Mouse (Mus musculus): ENCODE measurements around the gene Eif3i.

Gene Eif3i

GRCm38 (mm10) chr4:129618786-129619691 lies 18.6 kb upstream of the Eif3i start, which contains the start of gene Iqcc:
Iqcc (minus strand) TSS chr4:129619099.
- DNase-seq (ENCODE audit: low read depth, low spot score) = peak; percentile 93

GRCm38 (mm10) chr4:129618031-129618430 lies 17.6 kb upstream of the Eif3i start:
- no peak for DNase-seq (ENCODE audit: low read depth, low spot score)

GRCm38 (mm10) chr4:129617121-129617641 lies 16.7 kb upstream of the Eif3i start:
- DNase-seq (ENCODE audit: low read depth, low spot score) = no peak

GRCm38 (mm10) chr4:129616631-129617030 lies 16.2 kb upstream of the Eif3i start:
- DNase-seq (ENCODE audit: low read depth, low spot score) = no peak

- no peak for DNase-seq (ENCODE audit: low read depth, low spot score)
Measured at GRCm38 (mm10) chr4:129615801-129616290, 15.4 kb upstream of the Eif3i start.

GRCm38 (mm10) chr4:129614093-129614492 lies 13.6 kb upstream of the Eif3i start, which contains the start of gene Dcdc2b:
Dcdc2b (minus strand) TSS chr4:129614257.
- no peak for DNase-seq (ENCODE audit: low read depth, low spot score)

GRCm38 (mm10) chr4:129610472-129610871 lies 10.0 kb upstream of the Eif3i start:
- DNase-seq (ENCODE audit: low read depth, low spot score) = no peak

- DNase-seq (ENCODE audit: low read depth, low spot score) = no peak
Measured at GRCm38 (mm10) chr4:129610026-129610425, 9.6 kb upstream of the Eif3i start.

GRCm38 (mm10) chr4:129609139-129609631 lies 8.7 kb upstream of the Eif3i start:
- DNase-seq (ENCODE audit: low read depth, low spot score) = no peak

GRCm38 (mm10) chr4:129608426-129609025 lies 8.1 kb upstream of the Eif3i start:
- DNase-seq (ENCODE audit: low read depth, low spot score) = peak; percentile 89

- DNase-seq (ENCODE audit: low read depth, low spot score) = no peak
Measured at GRCm38 (mm10) chr4:129588865-129589264, 11.6 kb downstream of the Eif3i start.

- DNase-seq (ENCODE audit: low read depth, low spot score) = no peak
Measured at GRCm38 (mm10) chr4:129586943-129587342, 13.5 kb downstream of the Eif3i start.

- DNase-seq (ENCODE audit: low read depth, low spot score) = no peak
Measured at GRCm38 (mm10) chr4:129585773-129586172, 14.7 kb downstream of the Eif3i start.

GRCm38 (mm10) chr4:129584884-129585608 lies 15.4 kb downstream of the Eif3i start:
- DNase-seq (ENCODE audit: low read depth, low spot score) = peak; percentile 76

GRCm38 (mm10) chr4:129584370-129584769 lies 16.1 kb downstream of the Eif3i start:
- no peak for DNase-seq (ENCODE audit: low read depth, low spot score)

- no peak for DNase-seq (ENCODE audit: low read depth, low spot score)
Measured at GRCm38 (mm10) chr4:129582251-129582650, 18.2 kb downstream of the Eif3i start.

GRCm38 (mm10) chr4:129580347-129580746 lies 20.1 kb downstream of the Eif3i start:
- no peak for DNase-seq (ENCODE audit: low read depth, low spot score)

GRCm38 (mm10) chr4:129578466-129578865 lies 22.0 kb downstream of the Eif3i start, which contains the start of gene Fam167b:
Fam167b (minus strand) TSS chr4:129578549.
- DNase-seq (ENCODE audit: low read depth, low spot score) = no peak

GRCm38 (mm10) chr4:129577688-129578087 lies 22.8 kb downstream of the Eif3i start:
- no peak for DNase-seq (ENCODE audit: low read depth, low spot score)

GRCm38 (mm10) chr4:129576863-129577491 lies 23.5 kb downstream of the Eif3i start:
- DNase-seq (ENCODE audit: low read depth, low spot score) = peak; percentile 71

All from mesoderm, embryonic 11.5 days (tissue).